Mouse (Mus musculus) liver, adult 2 months (tissue): ENCODE measurements around the gene Slc48a1.

ENCODE experiments used
- CTCF ChIP-seq: fragments of 200-500 bp; IDR thresholded peaks from 2 replicates; pipeline ENCODE4 v1.5.1; 2011; ENCODE audit warnings: low read depth, low read length, control low read depth
- POLR2A ChIP-seq: fragments of 200-500 bp; IDR thresholded peaks from 2 replicates; pipeline ENCODE4 v1.6.1; 2011; ENCODE audit warnings: low read length, control low read depth; ENCODE audit not compliant: insufficient read depth; ENCODE audit errors: extremely low read depth

GRCm38 (mm10) chr15:97731111-97731510, 47.2 kb upstream of the Slc48a1 start, which contains the start of gene Endou:
- no peak for TF ChIP-seq POLR2A
- no peak for TF ChIP-seq CTCF
